24 mouse cellular contexts compared by ENCODE assay signal in genomic region chr14:13361184-13361583, GRCm38 (mm10).
A peak's percentile ranks its signal among the peaks of the same experiment; 100 is the strongest.
DNase-seq lines count a peak whose midpoint lies in the region; ATAC-seq lines count a peak whose summit lies in the region.
"Had no signal": no experiment of that assay in that cellular context is flagged by ENCODE, and none has a peak within 500 bp of the region (broad histone marks: within the 10 kb centered on the region; RNA-seq: fewer than 3 reads in every experiment).

No protein-coding gene starts in this region.

- H3K4me1 ChIP-seq in liver, embryonic 15.5 days (replicated peaks): no peaks in the 10 kb centered on the region
- no peaks in the 10 kb centered on the region for H3K4me1 ChIP-seq in liver, embryonic 11.5 days (replicated peaks; ENCODE audit: control insufficient read depth, insufficient read depth, low read length)
- H3K4me1 ChIP-seq: forebrain, embryonic 15.5 days; hindbrain, embryonic 10.5 days; intestine, embryonic 15.5 days; midbrain, embryonic 13.5 days had no signal

- intact Hi-C loops in left cerebral cortex, postnatal 25 days (cut with DNase I): no loop called here

- no peak overlapping the region for H3K4me2 ChIP-seq in liver, embryonic 15.5 days
- no peak overlapping the region for H3K4me2 ChIP-seq in liver, embryonic 11.5 days
- H3K4me2 ChIP-seq: forebrain, embryonic 15.5 days; heart, embryonic 11.5 days; intestine, embryonic 15.5 days; limb, embryonic 13.5 days; lung, embryonic 14.5 days; midbrain, embryonic 13.5 days had no signal

- no peaks in the 10 kb centered on the region for H3K9me3 ChIP-seq in liver, embryonic 15.5 days (replicated peaks)
- no peaks in the 10 kb centered on the region for H3K9me3 ChIP-seq in liver, embryonic 11.5 days (ENCODE audit: control insufficient read depth, low read length)
- H3K9me3 ChIP-seq: forebrain, embryonic 15.5 days; hindbrain, embryonic 10.5 days; intestine, embryonic 15.5 days; limb, embryonic 13.5 days; midbrain, embryonic 13.5 days had no signal

- H3K36me3 ChIP-seq in liver, embryonic 15.5 days (replicated peaks): no peaks in the 10 kb centered on the region
- no peaks in the 10 kb centered on the region for H3K36me3 ChIP-seq in liver, embryonic 11.5 days (ENCODE audit: control insufficient read depth, insufficient read depth, low read length)
- H3K36me3 ChIP-seq: forebrain, embryonic 15.5 days; hindbrain, embryonic 10.5 days; intestine, embryonic 15.5 days; limb, embryonic 13.5 days; midbrain, embryonic 13.5 days had no signal

- H3K27ac ChIP-seq in liver, embryonic 15.5 days (replicated peaks): no peak overlapping the region
- no peak overlapping the region for H3K27ac ChIP-seq in liver, embryonic 11.5 days (ENCODE audit: low read depth, low read length)
- H3K27ac ChIP-seq: forebrain, embryonic 15.5 days; hindbrain, embryonic 10.5 days; intestine, embryonic 15.5 days; layer of hippocampus, adult 2 months; limb, embryonic 13.5 days; midbrain, embryonic 13.5 days had no signal

- ATAC-seq in liver, embryonic 15.5 days (ENCODE audit: insufficient read depth): peak; percentile 51
- no peak for ATAC-seq in liver, embryonic 11.5 days (replicated peaks; ENCODE audit: low FRiP score)
- ATAC-seq in megakaryocyte progenitor cell, adult 5-6 weeks (replicated peaks; ENCODE audit: poor library complexity): peak; percentile 77
- ATAC-seq: forebrain, embryonic 15.5 days; hindbrain, embryonic 16.5 days; intestine, embryonic 15.5 days; midbrain, embryonic 13.5 days had no signal

- no peaks in the 10 kb centered on the region for H3K27me3 ChIP-seq in liver, embryonic 15.5 days
- no peaks in the 10 kb centered on the region for H3K27me3 ChIP-seq in liver, embryonic 11.5 days (replicated peaks; ENCODE audit: control insufficient read depth, insufficient read depth, low read length)
- H3K27me3 ChIP-seq: forebrain, embryonic 15.5 days; intestine, embryonic 15.5 days; limb, embryonic 13.5 days; midbrain, embryonic 13.5 days had no signal

- H3K9ac ChIP-seq in liver, embryonic 15.5 days: no peak overlapping the region
- no peak overlapping the region for H3K9ac ChIP-seq in liver, embryonic 11.5 days (ENCODE audit: low read depth, low read length)
- H3K9ac ChIP-seq: forebrain, embryonic 15.5 days; intestine, embryonic 15.5 days; limb, embryonic 13.5 days; lung, embryonic 14.5 days; midbrain, embryonic 13.5 days had no signal

- DNase-seq in liver, embryonic 11.5 days (ENCODE audit: low spot score): no peak
- peak; percentile 16 for DNase-seq in MN1 (ENCODE audit: low spot score)
- peak; percentile 14 for DNase-seq in fat pad, adult 2 months (ENCODE audit: extremely low read depth, low read depth, low spot score)
- no peak for DNase-seq in embryo, embryonic 9.5 days (ENCODE audit: extremely low spot score)
- DNase-seq in left cerebral cortex, postnatal 25 days (ENCODE audit: low spot score in 2 of 2): no peak
- no peak for DNase-seq in spleen, postnatal 10 days (ENCODE audit: low spot score in 2 of 2)
- DNase-seq: adrenal gland, postnatal 25 days; cerebellum, adult 18-20 months; cerebellum, postnatal 14 days; gastrocnemius, postnatal 10 days; kidney, postnatal 25 days; right cerebral cortex, postnatal 14 days; thymus, adult 2 months had no signal

- no peak overlapping the region for H3K4me3 ChIP-seq in liver, embryonic 15.5 days (replicated peaks)
- H3K4me3 ChIP-seq in liver, embryonic 11.5 days (ENCODE audit: low read depth, low read length): no peak overlapping the region
- H3K4me3 ChIP-seq: forebrain, embryonic 15.5 days; hindbrain, embryonic 10.5 days; intestine, embryonic 15.5 days; layer of hippocampus, adult 2 months; limb, embryonic 13.5 days; midbrain, embryonic 13.5 days had no signal

Comparison
In these comparisons a context has a peak if more than half of its experiments do, and no peak if none do; other contexts are left out.
1. DNase-seq: peak in MN1 (single experiment) and fat pad, adult 2 months (single experiment); none in liver, embryonic 11.5 days (single experiment), embryo, embryonic 9.5 days (single experiment), left cerebral cortex, postnatal 25 days (0 of 2) and spleen, postnatal 10 days (0 of 2).